Mouse (Mus musculus) hindbrain, embryonic 12.5 days (tissue): ENCODE measurements at regions not wholly inside any gene's neighbourhood (a gene's known extent, or its start where the extent isn't known, plus 50 kb on each side); places are given as distances from the start of the nearest gene placed in this dataset.
A peak's percentile ranks its signal among the peaks of the same experiment; 100 is the strongest.

Experiments
- ATAC-seq: fragments of 200-750 bp; cut with Nextera tagmentation; 2 replicates; pipeline ENCODE4 v1.8.0; 2017; ENCODE audit warnings: moderate TSS enrichment; ENCODE audit not compliant: low FRiP score
- H3K27ac ChIP-seq: fragments of 300-500 bp; sonication (generic); 2 replicates; pipeline ENCODE4 v1.5.1; 2016; ENCODE audit warnings: mild to moderate bottlenecking
- H3K27me3 ChIP-seq: fragments of 300-500 bp; sonication (generic); 2 replicates; pipeline ENCODE4 v1.6.1; 2016; ENCODE audit warnings: mild to moderate bottlenecking
- H3K36me3 ChIP-seq: fragments of 300-500 bp; sonication (generic); 2 replicates; pipeline ENCODE4 v1.6.1; 2016; ENCODE audit warnings: mild to moderate bottlenecking
- H3K4me1 ChIP-seq: fragments of 300-500 bp; sonication (generic); 2 replicates; pipeline ENCODE4 v1.6.1; 2016
- H3K4me2 ChIP-seq: fragments of 300-500 bp; sonication (generic); replicated peaks from 2 replicates; pipeline ENCODE4 v1.6.1; 2016; ENCODE audit warnings: mild to moderate bottlenecking
- H3K4me3 ChIP-seq: fragments of 300-500 bp; sonication (generic); 2 replicates; pipeline ENCODE4 v1.5.1; 2016; ENCODE audit warnings: mild to moderate bottlenecking
- H3K9ac ChIP-seq: fragments of 300-500 bp; sonication (generic); 2 replicates; pipeline ENCODE4 v1.6.1; 2016; ENCODE audit warnings: mild to moderate bottlenecking, moderate library complexity
- H3K9me3 ChIP-seq: fragments of 300-500 bp; sonication (generic); replicated peaks from 2 replicates; pipeline ENCODE4 v1.6.1; 2016; ENCODE audit warnings: mild to moderate bottlenecking
- WGBS: fragments of 180-500 bp; shearing (Covaris S2); methylation state at CpG from one replicate; pipeline ENCODE4 v1.1.7; 2016; 5-methylcytosine and 5-hydroxymethylcytosine counted together

DNA sequence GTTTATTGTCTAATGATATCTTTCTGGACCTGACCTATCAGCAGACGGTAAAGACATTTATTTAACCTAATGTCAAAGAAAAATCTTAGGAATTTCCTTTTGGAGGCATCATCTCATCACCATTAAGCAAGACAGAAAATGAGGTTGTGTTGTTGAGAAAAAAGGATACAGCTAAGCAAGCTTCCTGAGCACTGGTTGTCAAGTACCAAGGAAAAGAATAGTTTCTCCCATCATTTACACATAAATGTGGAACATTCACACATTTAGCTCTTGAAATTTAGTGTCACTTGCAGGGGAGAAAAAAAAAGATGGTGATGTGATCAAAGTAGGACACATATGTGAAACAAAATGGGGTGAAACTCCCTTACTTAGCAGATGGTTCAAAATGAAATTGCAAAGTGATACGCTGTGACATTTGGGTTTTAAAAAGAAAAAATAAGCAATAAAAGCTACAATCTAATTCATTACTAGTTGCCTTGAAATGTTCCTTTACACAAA, 157.7 kb upstream of the 1700009N14Rik start:
- ATAC-seq, result no peak
- no peak overlapping the region for H3K27ac ChIP-seq
- WGBS, result 91% methylated on average over 2 of the region's 2 CpGs
- no peaks in the 10 kb centered on the region for H3K9me3 ChIP-seq
- no peak overlapping the region for H3K4me2 ChIP-seq
- H3K9ac ChIP-seq, result no peak overlapping the region
- no peaks in the 10 kb centered on the region for H3K36me3 ChIP-seq
- H3K27me3 ChIP-seq, result no peaks in the 10 kb centered on the region
- no peaks in the 10 kb centered on the region for H3K4me1 ChIP-seq
- no peak overlapping the region for H3K4me3 ChIP-seq

DNA sequence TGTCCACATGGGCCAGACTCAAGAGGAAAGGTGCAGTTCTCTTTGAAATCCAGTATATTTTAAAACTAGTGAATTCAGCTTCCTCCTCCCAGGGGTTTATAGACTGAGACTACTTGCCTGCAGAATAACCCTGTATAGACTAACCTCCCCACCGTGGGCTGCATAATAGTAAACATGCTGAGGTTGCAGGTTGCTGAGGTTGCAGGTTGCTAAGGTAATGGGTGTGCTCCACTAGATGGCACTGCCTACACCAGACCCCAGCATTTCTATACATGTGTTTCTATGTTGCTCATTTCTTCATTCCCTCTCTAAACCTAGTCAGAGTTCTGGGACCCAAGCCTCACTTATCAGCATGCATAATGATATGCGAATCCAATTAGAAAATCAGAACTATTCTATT, 140.0 kb upstream of the 1700009N14Rik start:
- 43% methylated on average over 2 of the region's 2 CpGs for WGBS
- H3K4me2 ChIP-seq, result no peak overlapping the region
- no peak for ATAC-seq
- no peaks in the 10 kb centered on the region for H3K9me3 ChIP-seq
- no peak overlapping the region for H3K9ac ChIP-seq
- no peaks in the 10 kb centered on the region for H3K4me1 ChIP-seq
- no peak overlapping the region for H3K27ac ChIP-seq
- H3K4me3 ChIP-seq, result no peak overlapping the region
- no peaks in the 10 kb centered on the region for H3K27me3 ChIP-seq
- no peaks in the 10 kb centered on the region for H3K36me3 ChIP-seq

GRCm38 (mm10) chr4:39344401-39345138, 105.5 kb upstream of the 1700009N14Rik start:
- peaks cover 2% of the 10 kb centered on the region; the same call in 1 of the 2 replicates for H3K4me1 ChIP-seq
- peak; percentile 91 for ATAC-seq
- H3K27ac ChIP-seq, result peak overlapping the region; percentile 49

DNA sequence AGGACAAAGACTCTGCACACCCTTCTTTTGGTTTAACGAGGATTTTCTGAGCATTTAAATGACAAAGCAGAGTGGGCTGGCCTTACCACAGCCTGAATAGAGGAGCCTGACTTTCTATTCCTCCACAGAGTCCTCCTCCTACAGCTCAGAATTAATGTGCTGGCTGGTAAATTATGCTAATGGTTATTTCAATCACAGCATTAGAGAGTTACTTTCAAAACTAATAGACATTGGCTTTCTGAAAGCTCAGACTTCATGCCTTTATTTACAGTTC, 105.0 kb upstream of the 1700009N14Rik start:
- H3K4me3 ChIP-seq, result no peak overlapping the region
- H3K27ac ChIP-seq, result peak overlapping the region; percentile 49; the same call in 1 of the 2 replicates
- H3K27me3 ChIP-seq, result no peaks in the 10 kb centered on the region
- 19% methylated on average over 1 of the region's 1 CpGs for WGBS
- H3K9me3 ChIP-seq, result no peaks in the 10 kb centered on the region
- H3K9ac ChIP-seq, result no peak overlapping the region
- no peak overlapping the region for H3K4me2 ChIP-seq
- H3K36me3 ChIP-seq, result no peaks in the 10 kb centered on the region
- peaks cover 2% of the 10 kb centered on the region; the same call in 1 of the 2 replicates for H3K4me1 ChIP-seq
- ATAC-seq, result peak; percentile 88

More at GRCm38 (mm10) chr4:39344401-39345138, 105.5 kb upstream of the 1700009N14Rik start:
- Histone ChIP-seq H3K9me3 (no peaks in the 10 kb centered on the region), H3K27me3 (no peaks in the 10 kb centered on the region), H3K4me3 (no peak overlapping the region), H3K4me2 (no peak overlapping the region), H3K36me3 (no peaks in the 10 kb centered on the region), H3K9ac (no peak overlapping the region)
- 50% methylated on average over 6 of the region's 6 CpGs for WGBS

DNA sequence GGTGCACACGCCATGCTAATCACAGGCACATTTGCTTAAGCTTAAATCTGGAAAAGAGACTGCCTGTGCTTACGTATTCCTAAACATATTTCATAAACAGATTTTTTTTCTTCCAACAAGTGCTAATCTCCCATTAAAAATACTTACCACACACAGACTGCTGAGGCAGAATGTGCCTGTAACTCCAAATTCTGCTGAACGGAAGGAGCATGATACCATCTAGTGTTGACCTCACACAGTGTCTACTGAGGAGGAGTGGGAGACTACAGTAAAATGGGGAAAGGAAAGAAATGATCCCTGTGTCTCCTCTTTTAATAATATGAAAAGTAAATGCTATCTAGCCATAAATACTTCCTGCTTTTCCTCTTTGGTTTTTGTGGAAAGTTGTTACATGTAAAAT, 81.9 kb upstream of the 1700009N14Rik start:
- no peaks in the 10 kb centered on the region for H3K27me3 ChIP-seq
- no peak for ATAC-seq
- no peaks in the 10 kb centered on the region for H3K36me3 ChIP-seq
- no peak overlapping the region for H3K4me2 ChIP-seq
- H3K4me3 ChIP-seq, result no peak overlapping the region
- WGBS, result 85% methylated on average over 3 of the region's 3 CpGs
- H3K9me3 ChIP-seq, result no peaks in the 10 kb centered on the region
- H3K4me1 ChIP-seq, result no peaks in the 10 kb centered on the region
- no peak overlapping the region for H3K27ac ChIP-seq
- no peak overlapping the region for H3K9ac ChIP-seq

- no peak overlapping the region for H3K4me3 ChIP-seq
- H3K9me3 ChIP-seq, result no peaks in the 10 kb centered on the region
- no peaks in the 10 kb centered on the region for H3K4me1 ChIP-seq
- H3K27me3 ChIP-seq, result no peaks in the 10 kb centered on the region
- H3K36me3 ChIP-seq, result no peaks in the 10 kb centered on the region
- no peak overlapping the region for H3K27ac ChIP-seq
- 48% methylated on average over 2 of the region's 2 CpGs for WGBS
- H3K4me2 ChIP-seq, result no peak overlapping the region
- ATAC-seq, result no peak
- H3K9ac ChIP-seq, result no peak overlapping the region
These were observed 69.3 kb upstream of the 1700009N14Rik start for GRCm38 (mm10) chr4:39380771-39381170.

- WGBS, result 32% methylated on average over 3 of the region's 3 CpGs
- H3K4me3 ChIP-seq, result no peak overlapping the region
- ATAC-seq, result no peak
- H3K9me3 ChIP-seq, result 0 out of 2 replicates have a peak, but pooled peaks cover 3% of the 10 kb centered on the region
- H3K4me1 ChIP-seq, result no peaks in the 10 kb centered on the region
- H3K9ac ChIP-seq, result no peak overlapping the region
- no peak overlapping the region for H3K27ac ChIP-seq
- no peak overlapping the region for H3K4me2 ChIP-seq
- no peaks in the 10 kb centered on the region for H3K27me3 ChIP-seq
- no peaks in the 10 kb centered on the region for H3K36me3 ChIP-seq
These were observed 51.9 kb upstream of the 1700009N14Rik start for GRCm38 (mm10) chr4:39398226-39398625.
